Comparison of ENCODE assay signal across 15 mouse cellular contexts in the genomic region with DNA sequence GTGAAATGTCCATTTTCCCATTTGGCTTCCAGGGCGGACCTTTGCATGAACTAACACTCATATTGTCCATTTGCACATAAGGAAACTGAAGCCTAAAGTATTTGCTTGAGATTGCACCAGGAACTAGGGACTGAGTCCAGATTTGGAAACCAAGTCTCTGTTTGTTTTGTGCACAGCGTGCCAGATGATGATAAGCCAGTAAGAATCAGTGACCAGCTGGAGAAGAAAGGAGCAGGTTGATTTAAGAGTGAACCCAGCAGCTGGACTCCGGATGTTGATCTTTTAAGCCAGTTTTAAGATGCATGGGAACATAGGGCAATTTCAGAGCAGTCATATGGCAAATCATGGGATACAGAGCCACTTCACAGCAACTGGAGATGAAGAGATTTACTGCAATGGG.
"Had no signal": no experiment of that assay in that cellular context is flagged by ENCODE, and none has a peak within 500 bp of the region (broad histone marks: within the 10 kb centered on the region; RNA-seq: fewer than 3 reads in every experiment).

No protein-coding gene starts in this region.

- DNase-seq: kidney, adult 18-20 months; kidney, postnatal 10 days; kidney, postnatal 4 days; liver, embryonic 13.5 days; lung, adult 18-20 months; right cerebral cortex, postnatal 14 days; thymus, postnatal 36 days had no signal

- ATAC-seq: hindbrain, embryonic 16.5 days; inflammation-experienced regulatory T-cells, adult 6 months; midbrain, embryonic 13.5 days had no signal

- H3K9me3 ChIP-seq: limb, embryonic 13.5 days; liver, embryonic 13.5 days; midbrain, embryonic 13.5 days; neural tube, embryonic 12.5 days; stomach, embryonic 15.5 days had no signal

- H3K4me1 ChIP-seq: midbrain, embryonic 13.5 days; neural tube, embryonic 12.5 days had no signal

- H3K9ac ChIP-seq: limb, embryonic 13.5 days; liver, embryonic 13.5 days; midbrain, embryonic 13.5 days; neural tube, embryonic 12.5 days; stomach, embryonic 15.5 days had no signal

- H3K4me3 ChIP-seq: layer of hippocampus, adult 2 months; limb, embryonic 13.5 days; liver, embryonic 13.5 days; midbrain, embryonic 13.5 days; myocyte; neural tube, embryonic 12.5 days; stomach, embryonic 15.5 days had no signal

- H3K27me3 ChIP-seq: limb, embryonic 13.5 days; liver, embryonic 13.5 days; midbrain, embryonic 13.5 days; neural tube, embryonic 12.5 days; stomach, embryonic 15.5 days had no signal

- H3K4me2 ChIP-seq: limb, embryonic 13.5 days; liver, embryonic 13.5 days; midbrain, embryonic 13.5 days; neural tube, embryonic 12.5 days; stomach, embryonic 15.5 days had no signal

- H3K27ac ChIP-seq: layer of hippocampus, adult 2 months; limb, embryonic 13.5 days; liver, embryonic 13.5 days; midbrain, embryonic 13.5 days; neural tube, embryonic 12.5 days; stomach, embryonic 15.5 days had no signal

- H3K36me3 ChIP-seq: limb, embryonic 13.5 days; liver, embryonic 13.5 days; midbrain, embryonic 13.5 days; neural tube, embryonic 12.5 days; stomach, embryonic 15.5 days had no signal
